Comparison of ENCODE assay signal across 9 mouse cellular contexts in genomic region chr4:41731052-41731765, GRCm38 (mm10). TPM values are rescaled to one million over a fixed set of nuclear protein-coding genes. Genes with fewer than 3 reads are reported as not detected.
DNase-seq lines count a peak whose midpoint lies in the region; ATAC-seq and TF ChIP-seq lines count a peak whose summit lies in the region.
"Had no signal": no experiment of that assay in that cellular context is flagged by ENCODE, and none has a peak within 500 bp of the region (broad histone marks: within the 10 kb centered on the region; RNA-seq: fewer than 3 reads in every experiment).

Gene Arid3c (minus strand): TSS chr4:41731142.

- H3K36me3 ChIP-seq in forebrain, embryonic 15.5 days, result no peaks in the 10 kb centered on the region
- no peaks in the 10 kb centered on the region for H3K36me3 ChIP-seq in liver, postnatal 0 days (replicated peaks; ENCODE audit: insufficient read depth, low read length)

- 0 out of 2 replicates have a peak, but pooled peaks have one; percentile 45 for ATAC-seq in cerebellum, adult (ENCODE audit: insufficient number of reproducible peaks, low FRiP score, low TSS enrichment)
- ATAC-seq in forebrain, embryonic 15.5 days (replicated peaks), result no peak
- ATAC-seq in liver, postnatal 0 days, result no peak

- H3K9ac ChIP-seq in forebrain, embryonic 15.5 days (replicated peaks), result 0 out of 2 replicates have a peak within 1 kb of the TSS, but pooled peaks have one; percentile 30
- no peak within 1 kb of the TSS for H3K9ac ChIP-seq in liver, postnatal 0 days (replicated peaks)

- peaks cover 23% of the 10 kb centered on the region for H3K4me1 ChIP-seq in forebrain, embryonic 15.5 days
- H3K4me1 ChIP-seq in liver, postnatal 0 days (ENCODE audit: insufficient read depth), result peaks cover 6% of the 10 kb centered on the region

- no peak for TF ChIP-seq EP300 in liver, postnatal 0 days (IDR thresholded peaks at IDR 0.05; ENCODE audit: low read depth)

- 1% methylated on average over 50 of the region's 50 CpGs for WGBS in forebrain, embryonic 15.5 days
- WGBS in liver, postnatal 0 days (ENCODE audit: insufficient replicate concordance), result 5% methylated on average over 41 of the region's 50 CpGs

- no peak for DNase-seq in cerebellum, adult 8-10 months
- DNase-seq in CD4-positive helper T cell, adult 2 months (ENCODE audit: low read depth, low spot score), result peak; percentile 47
- DNase-seq in liver, postnatal 0 days, result no peak
- DNase-seq in thymus, adult 18-20 months, result peak; percentile 43 to 54
- DNase-seq in gastrocnemius, adult 8-10 months (ENCODE audit: low spot score in 2 of 2), result no peak
- DNase-seq in left cerebral cortex, adult 18-20 months (ENCODE audit: low spot score in 2 of 2), result no peak

- H3K9me3 ChIP-seq in forebrain, embryonic 15.5 days, result no peaks in the 10 kb centered on the region
- no peaks in the 10 kb centered on the region for H3K9me3 ChIP-seq in liver, postnatal 0 days (ENCODE audit: low read length)

- H3K4me3 ChIP-seq in forebrain, embryonic 15.5 days, result peak within 1 kb of the TSS; percentile 33
- H3K4me3 ChIP-seq in liver, postnatal 0 days (ENCODE audit: low read depth, low read length), result peak within 1 kb of the TSS; percentile 39

- no peak within 1 kb of the TSS for H3K27ac ChIP-seq in forebrain, embryonic 15.5 days (replicated peaks)
- H3K27ac ChIP-seq in liver, postnatal 0 days (ENCODE audit: low read depth), result no peak within 1 kb of the TSS

- peaks cover 37% of the 10 kb centered on the region for H3K27me3 ChIP-seq in forebrain, embryonic 15.5 days
- H3K27me3 ChIP-seq in liver, postnatal 0 days (ENCODE audit: insufficient read depth, low read length), result peaks cover 69% of the 10 kb centered on the region

- H3K4me2 ChIP-seq in forebrain, embryonic 15.5 days (replicated peaks), result peak within 1 kb of the TSS; percentile 58
- H3K4me2 ChIP-seq in liver, postnatal 0 days (ENCODE audit: low read depth, low read length), result peak within 1 kb of the TSS; percentile 59

- no peak for TF ChIP-seq CTCF in liver, postnatal 0 days (IDR thresholded peaks at IDR 0.05; ENCODE audit: low read depth)

RNA-seq across cellular contexts. Expression of gene Arid3c, which starts in this region (rescaled TPM):
- 0.13 and 0.18 TPM in 2 replicates for polyA plus RNA-seq in forebrain, embryonic 15.5 days (2015; fragmentation: Nextera tagmentation; extraction: Ambion mirVana)
- not detected in 2 replicates for polyA plus RNA-seq in liver, postnatal 0 days (2015; fragmentation: Nextera tagmentation; extraction: Ambion mirVana)
- not detected for total RNA-seq in gastrocnemius, adult 8-10 months (2022)
- 1 to 10 TPM in 1 of 2 experiments, under 1 TPM in 1; 0.80 to 1.3 TPM for total RNA-seq in left cerebral cortex, adult 18-20 months (2021)
- total RNA-seq: layer of hippocampus, postnatal 10 days had no signal

Comparison
In these comparisons a context has a peak if more than half of its experiments do, and no peak if none do; other contexts are left out.
1. DNase-seq: peak in CD4-positive helper T cell, adult 2 months (single experiment) and thymus, adult 18-20 months (2 of 2); none in cerebellum, adult 8-10 months (single experiment), liver, postnatal 0 days (single experiment), gastrocnemius, adult 8-10 months (0 of 2) and left cerebral cortex, adult 18-20 months (0 of 2).